8 mouse cellular contexts compared by ENCODE assay signal in the genomic region with DNA sequence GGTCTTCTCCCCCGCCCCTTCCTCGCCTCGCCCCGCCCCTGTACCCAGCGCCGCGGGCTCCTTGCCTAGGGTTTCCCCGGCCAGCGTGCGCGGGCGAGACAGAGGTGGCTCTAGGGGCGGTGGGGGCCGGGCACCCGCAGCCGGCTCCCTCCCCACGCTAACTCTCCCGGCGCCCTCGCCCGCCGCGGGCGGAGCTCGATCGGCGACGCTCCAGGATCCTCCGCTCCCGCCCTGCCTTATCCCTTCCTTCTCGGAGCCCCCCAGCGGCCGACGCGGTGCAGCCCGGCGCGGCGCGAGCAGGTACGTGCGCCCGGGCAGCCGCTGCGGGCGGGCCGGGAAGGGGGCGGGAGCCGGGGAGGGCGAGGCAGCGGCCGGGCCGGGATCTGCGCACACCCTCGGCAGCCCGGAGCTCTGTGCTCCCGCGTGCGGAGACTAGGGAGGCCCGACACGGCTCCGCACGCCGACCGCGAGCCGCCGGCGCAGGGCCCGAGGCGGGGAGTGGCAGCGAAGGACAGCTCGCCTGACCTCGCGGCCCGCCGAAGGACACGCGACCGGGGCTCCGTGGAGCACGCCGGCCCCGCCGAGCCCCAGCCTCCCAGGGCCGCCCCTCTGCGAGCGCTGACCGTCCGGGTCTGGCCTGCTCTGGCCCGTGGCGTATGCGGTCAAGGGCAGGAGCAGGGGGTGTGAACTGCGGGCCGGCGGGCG. TPM values are rescaled to one million over a fixed set of nuclear protein-coding genes. Genes with fewer than 3 reads are reported as not detected.
A peak's percentile ranks its signal among the peaks of the same experiment; 100 is the strongest.
DNase-seq lines count a peak whose midpoint lies in the region; ATAC-seq and TF ChIP-seq lines count a peak whose summit lies in the region.

No protein-coding gene starts in this region.

- H3K4me3 ChIP-seq in bone marrow macrophage, adult 2 months (ENCODE audit: insufficient read depth, low read length), result peak overlapping the region; percentile 45
- H3K4me3 ChIP-seq in embryonic facial prominence, embryonic 15.5 days (replicated peaks), result peak overlapping the region; percentile 60
- peak overlapping the region; percentile 51 for H3K4me3 ChIP-seq in lung, postnatal 0 days (ENCODE audit: low read depth, low read length)

- TF ChIP-seq EP300 in lung, postnatal 0 days (IDR thresholded peaks at IDR 0.05), result no peak

- DNase-seq in ES-CJ7 (ENCODE audit: low read depth, low spot score), result peak; percentile 20
- DNase-seq in heart, postnatal 36 days, result peak; percentile 32 to 40
- peak; percentile 60 to 66 for DNase-seq in kidney, postnatal 4 days
- DNase-seq in lung, postnatal 0 days (ENCODE audit: low spot score), result peak; percentile 55
- DNase-seq in retina, embryonic 14.5 days (ENCODE audit: low spot score), result peak; percentile 59
- DNase-seq in spleen, postnatal 36 days (ENCODE audit: low spot score in 2 of 2), result no peak

- peak overlapping the region; percentile 62 for H3K9ac ChIP-seq in embryonic facial prominence, embryonic 15.5 days
- no peak overlapping the region for H3K9ac ChIP-seq in lung, postnatal 0 days (replicated peaks; ENCODE audit: low read depth)

- peak; percentile 75 for ATAC-seq in embryonic facial prominence, embryonic 15.5 days (ENCODE audit: insufficient number of reproducible peaks, low FRiP score, low TSS enrichment, low read depth)
- peak; percentile 86 for ATAC-seq in lung, postnatal 0 days

- TF ChIP-seq CTCF in bone marrow macrophage, adult 2 months (IDR thresholded peaks at IDR 0.05; ENCODE audit: low read depth, low read length), result no peak
- peak; percentile 43; the same call in 1 of the 2 replicates for TF ChIP-seq CTCF in lung, postnatal 0 days (IDR thresholded peaks at IDR 0.05)

- peaks cover 26% of the 10 kb centered on the region for H3K27me3 ChIP-seq in embryonic facial prominence, embryonic 15.5 days
- peaks cover 16% of the 10 kb centered on the region for H3K27me3 ChIP-seq in lung, postnatal 0 days (replicated peaks; ENCODE audit: insufficient read depth, low read length)

- no peaks in the 10 kb centered on the region for H3K36me3 ChIP-seq in embryonic facial prominence, embryonic 15.5 days
- H3K36me3 ChIP-seq in lung, postnatal 0 days (ENCODE audit: insufficient read depth, low read length), result no peaks in the 10 kb centered on the region

- intact Hi-C loops in heart, postnatal 36 days (cut with DNase I), result no loop called here

- no peak for TF ChIP-seq POLR2A in bone marrow macrophage, adult 2 months (IDR thresholded peaks at IDR 0.05; ENCODE audit: borderline replicate concordance, low read depth, low read length)

- peak overlapping the region; percentile 100 for H3K4me2 ChIP-seq in embryonic facial prominence, embryonic 15.5 days (replicated peaks)
- H3K4me2 ChIP-seq in lung, postnatal 0 days (replicated peaks; ENCODE audit: low read depth, low read length), result peak overlapping the region; percentile 99

- no peak overlapping the region for H3K27ac ChIP-seq in bone marrow macrophage, adult 2 months (ENCODE audit: insufficient read depth, low read depth, low read length)
- H3K27ac ChIP-seq in embryonic facial prominence, embryonic 15.5 days (replicated peaks), result no peak overlapping the region
- no peak overlapping the region for H3K27ac ChIP-seq in lung, postnatal 0 days (ENCODE audit: low read length)

- WGBS in embryonic facial prominence, embryonic 15.5 days, result under 1% methylated on average over 93 of the region's 97 CpGs
- 3% methylated on average over 45 of the region's 97 CpGs for WGBS in lung, postnatal 0 days

- H3K4me1 ChIP-seq in bone marrow macrophage, adult 2 months (ENCODE audit: control insufficient read depth, insufficient read depth, low read length), result no peaks in the 10 kb centered on the region
- peaks cover 5% of the 10 kb centered on the region; the same call in 1 of the 2 replicates for H3K4me1 ChIP-seq in embryonic facial prominence, embryonic 15.5 days
- peaks cover 4% of the 10 kb centered on the region for H3K4me1 ChIP-seq in lung, postnatal 0 days (ENCODE audit: insufficient read depth, low read depth, low read length)

- no peaks in the 10 kb centered on the region for H3K9me3 ChIP-seq in embryonic facial prominence, embryonic 15.5 days (replicated peaks)
- H3K9me3 ChIP-seq in lung, postnatal 0 days (ENCODE audit: low read length), result no peaks in the 10 kb centered on the region

RNA-seq across cellular contexts. Expression of a gene that starts 0.5 kb away (rescaled TPM):
- polyA plus RNA-seq in bone marrow macrophage, adult 2 months (2012; ENCODE audit: insufficient read depth, insufficient read length, missing spikeins), result not detected in 2 replicates
- 2.8 and 3.3 TPM in 2 replicates for polyA plus RNA-seq in embryonic facial prominence, embryonic 15.5 days (2015; fragmentation: Nextera tagmentation; extraction: Ambion mirVana)
- 1 to 10 TPM; 4.3 to 5.2 TPM for total RNA-seq in heart, postnatal 36 days (2021)
- polyA plus RNA-seq in lung, postnatal 0 days (2015; fragmentation: Nextera tagmentation; extraction: Ambion mirVana), result 0.57 and 0.63 TPM in 2 replicates

RNA-seq across cellular contexts. Expression of a gene that starts 34.0 kb away (rescaled TPM):
- polyA plus RNA-seq in bone marrow macrophage, adult 2 months (2012; ENCODE audit: insufficient read depth, insufficient read length, missing spikeins), result not detected in 2 replicates
- not detected in 2 replicates for polyA plus RNA-seq in embryonic facial prominence, embryonic 15.5 days (2015; fragmentation: Nextera tagmentation; extraction: Ambion mirVana)
- not detected for total RNA-seq in heart, postnatal 36 days (2021)
- polyA plus RNA-seq in lung, postnatal 0 days (2015; fragmentation: Nextera tagmentation; extraction: Ambion mirVana), result not detected in 2 replicates

RNA-seq across cellular contexts. Expression of a gene that starts 41.7 kb away (rescaled TPM):
- polyA plus RNA-seq in bone marrow macrophage, adult 2 months (2012; ENCODE audit: insufficient read depth, insufficient read length, missing spikeins), result 28.5 and 28.9 TPM in 2 replicates
- 39.6 and 41.8 TPM in 2 replicates for polyA plus RNA-seq in embryonic facial prominence, embryonic 15.5 days (2015; fragmentation: Nextera tagmentation; extraction: Ambion mirVana)
- total RNA-seq in heart, postnatal 36 days (2021), result 10 to 100 TPM; 21.3 to 25.6 TPM
- 32.5 and 38.5 TPM in 2 replicates for polyA plus RNA-seq in lung, postnatal 0 days (2015; fragmentation: Nextera tagmentation; extraction: Ambion mirVana)

Comparison
In these comparisons a context has a peak if more than half of its experiments do, and no peak if none do; other contexts are left out.
1. DNase-seq: peak in ES-CJ7 (single experiment), heart, postnatal 36 days (2 of 2), kidney, postnatal 4 days (2 of 2), lung, postnatal 0 days (single experiment) and retina, embryonic 14.5 days (single experiment); none in spleen, postnatal 36 days (0 of 2).
2. Peak in every context shown above with its lines, with median percentiles within 50 percentile points of each other: H3K4me3 ChIP-seq.